Mouse (Mus musculus) v-Abl transformed pro-B cells (cell line): Measurements from ENCODE around the gene Fam131a.

Experiments
- in situ Hi-C, 2 experiments: fragments of 400-800 bp; cut with MboI; formaldehyde crosslinking; loops; one replicate each; pipeline ENCODE4 v1.15.1; 2025; ENCODE audit not compliant: unreplicated experiment in 2 of 2

Gene Fam131a

DNA sequence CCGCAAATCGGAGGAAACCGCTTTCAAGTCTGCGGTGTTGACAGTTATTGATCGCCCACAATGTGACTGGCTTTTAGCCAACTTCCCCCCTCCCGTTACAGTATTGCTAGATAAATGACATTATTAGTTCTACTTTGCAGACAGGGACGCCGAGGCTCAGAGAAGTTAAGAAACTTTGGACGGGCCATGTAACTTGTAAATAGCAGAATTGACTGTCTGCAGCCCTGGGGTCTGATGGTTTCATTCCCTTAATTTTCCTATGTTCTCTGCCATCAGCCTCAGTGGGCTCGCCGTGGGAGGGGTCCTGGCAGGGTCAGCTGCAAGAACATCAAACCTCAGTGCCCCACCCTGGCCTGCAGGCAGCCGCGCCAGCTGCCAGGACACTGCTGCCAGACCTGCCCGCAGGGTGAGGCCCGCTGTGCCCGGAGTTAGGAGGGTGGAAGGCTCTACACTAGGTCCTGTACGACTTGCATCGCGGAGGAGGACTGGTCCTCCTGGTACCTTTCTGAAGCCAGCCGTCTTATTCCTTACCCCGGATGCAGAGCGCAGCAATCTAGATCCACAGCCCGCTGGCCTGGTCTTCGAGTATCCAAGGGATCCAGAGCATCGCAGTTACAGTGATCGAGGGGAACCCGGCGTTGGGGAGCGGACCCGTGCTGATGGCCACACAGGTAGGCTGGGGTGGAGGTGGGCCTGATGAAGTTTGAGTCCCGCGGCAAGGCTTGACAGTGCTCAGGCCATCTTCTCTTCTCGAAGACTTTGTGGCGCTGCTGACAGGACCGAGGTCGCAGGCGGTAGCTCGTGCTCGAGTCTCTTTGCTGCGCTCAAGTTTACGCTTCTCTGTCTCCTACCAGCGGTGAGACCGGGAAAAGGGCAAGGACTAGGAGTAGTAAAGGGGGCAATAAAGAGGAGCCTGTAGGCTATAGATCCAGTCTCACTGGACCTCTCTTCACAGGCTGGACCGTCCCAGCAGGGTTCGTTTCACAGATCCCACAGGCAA lies 41.0 kb downstream of the Fam131a start, which contains the start of gene Thpo:
TSS of gene Thpo (minus strand) at position 781 of the 1,000 bp plus-strand sequence.
- in situ Hi-C loops, result no loop called here

DNA sequence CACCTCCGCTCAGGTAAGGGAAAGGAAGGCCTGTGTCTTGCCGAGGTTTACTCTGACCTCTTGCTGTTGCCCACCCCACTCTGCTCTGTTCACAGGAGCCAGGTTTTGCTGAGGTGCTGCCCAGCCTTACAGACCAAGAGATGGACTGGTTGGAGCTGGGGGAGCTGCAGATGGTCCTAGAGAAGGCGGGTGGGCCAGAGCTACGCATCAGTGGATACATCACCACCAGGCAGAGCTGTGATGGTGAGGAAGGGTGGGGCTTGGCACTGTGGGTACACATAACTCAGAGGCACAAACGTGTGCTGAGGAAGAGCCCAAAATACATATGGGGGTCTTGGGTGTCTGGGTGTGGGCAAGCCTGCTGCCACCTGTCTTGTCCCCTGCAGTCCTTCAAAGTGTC lies 42.6 kb downstream of the Fam131a start:
- in situ Hi-C loops, result no loop called here

DNA sequence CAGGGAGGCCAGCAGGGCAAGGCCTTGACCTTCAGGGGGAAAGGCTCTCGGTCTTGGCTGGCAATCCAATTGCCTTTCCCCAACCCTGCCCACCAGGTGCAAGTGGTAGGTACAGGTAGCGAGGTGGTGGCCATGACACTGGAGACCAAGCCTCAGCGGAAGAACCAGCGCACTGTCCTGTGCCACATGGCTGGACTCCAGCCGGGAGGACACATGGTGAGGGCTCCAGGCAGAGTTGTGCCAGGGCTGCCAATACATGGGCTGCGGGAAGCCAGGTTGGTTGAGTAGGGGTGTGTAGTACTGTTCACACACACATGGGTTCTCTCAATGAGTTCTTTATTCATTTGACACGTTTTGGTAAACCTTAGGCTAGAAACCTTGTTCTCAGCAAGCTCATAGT lies 43.1 kb downstream of the Fam131a start:
- in situ Hi-C loops, result no loop called here

DNA sequence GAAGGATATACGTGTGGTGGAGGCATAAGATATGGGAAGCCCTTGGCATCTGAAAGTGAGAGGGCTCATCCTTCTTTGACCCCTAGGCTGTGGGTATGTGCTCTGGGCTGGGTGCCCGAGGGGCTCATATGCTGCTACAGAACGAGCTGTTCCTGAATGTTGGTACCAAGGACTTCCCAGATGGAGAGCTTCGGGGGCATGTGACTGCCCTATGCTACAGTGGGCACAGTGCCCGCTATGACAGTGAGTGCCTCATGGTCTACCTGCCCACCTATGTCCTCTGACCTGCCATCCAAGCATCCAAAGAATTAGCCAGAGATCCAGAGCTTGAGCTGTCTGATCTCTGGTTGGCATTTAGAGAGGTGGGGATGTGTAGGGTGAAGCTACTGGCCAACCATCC lies 43.8 kb downstream of the Fam131a start:
- in situ Hi-C loops, result no loop called here

DNA sequence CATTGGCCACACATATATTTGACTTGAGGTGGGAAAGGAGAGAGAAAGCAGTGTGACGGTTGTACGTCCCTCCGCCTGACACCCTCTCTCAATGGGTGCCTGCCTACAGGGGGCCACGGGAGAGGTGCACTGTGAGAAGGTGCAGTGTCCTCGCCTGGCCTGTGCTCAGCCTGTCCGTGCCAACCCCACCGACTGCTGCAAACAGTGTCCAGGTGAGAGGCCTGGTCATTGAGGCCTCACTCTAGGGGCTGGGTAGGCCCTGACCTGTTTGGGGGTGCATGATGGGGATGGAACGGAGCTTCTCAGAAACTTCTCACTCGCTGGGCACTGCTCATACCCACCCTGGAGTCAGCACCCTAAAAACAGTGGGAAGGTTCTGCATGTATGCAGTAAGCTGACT lies 46.8 kb downstream of the Fam131a start:
- in situ Hi-C loops, result no loop called here

DNA sequence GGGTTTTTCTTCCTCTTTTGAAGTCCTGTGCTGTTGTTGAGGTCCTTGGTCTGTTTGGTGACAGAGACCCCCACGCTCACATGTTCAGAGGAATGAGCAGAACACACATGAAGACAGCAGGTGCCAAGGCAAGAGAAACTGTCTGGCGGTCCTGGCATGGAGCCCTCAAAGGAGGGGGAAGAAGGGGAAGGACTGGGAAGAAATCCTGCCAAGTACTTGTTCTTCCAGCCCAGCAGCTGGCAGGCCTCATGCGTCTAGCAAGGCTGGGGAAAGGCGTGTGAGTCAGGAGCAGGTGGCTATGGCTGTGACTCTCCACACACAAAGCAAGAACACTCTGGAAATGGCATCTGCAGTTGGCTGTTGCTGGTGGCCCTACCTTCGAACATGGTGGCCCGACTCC lies 53.6 kb downstream of the Fam131a start:
- in situ Hi-C loops, result no loop called here

DNA sequence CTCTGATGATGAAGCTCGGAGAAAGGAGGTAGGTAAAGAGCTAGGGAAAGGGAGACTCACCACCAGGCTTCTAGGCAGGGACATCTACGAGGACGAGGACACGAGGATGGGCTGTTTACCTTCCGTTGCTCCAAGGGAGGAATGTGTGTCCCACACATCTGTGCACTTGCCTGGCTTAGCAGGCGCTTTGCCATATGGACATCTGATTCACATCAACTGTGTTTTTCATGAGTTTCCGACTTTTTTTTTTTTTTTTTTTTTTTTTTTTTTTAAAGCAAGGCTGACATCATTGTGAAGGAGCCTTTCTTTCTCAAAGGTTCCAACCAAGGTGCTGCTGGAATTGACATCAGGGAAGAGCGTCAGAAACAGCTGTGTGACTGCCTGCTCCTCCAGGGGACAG lies 57.5 kb downstream of the Fam131a start:
- in situ Hi-C loops, result no loop called here
